Mouse (Mus musculus) heart, postnatal 0 days (tissue): Measurements from ENCODE around the gene Sppl3. TPM values are rescaled to one million over a fixed set of nuclear protein-coding genes. Genes with fewer than 3 reads are reported as not detected.
A peak's percentile ranks its signal among the peaks of the same experiment; 100 is the strongest.

ENCODE experiments used
- ATAC-seq: fragments of 200-750 bp; cut with Nextera tagmentation; 2 replicates; pipeline ENCODE4 v1.8.0; 2017; ENCODE audit warnings: low read depth, moderate number of reproducible peaks, moderate library complexity; ENCODE audit not compliant: insufficient read depth
- DNase-seq: peaks from one replicate; pipeline ENCODE4 v3.0.0-alpha.2; 2016; ENCODE audit warnings: low spot score
- H3K27ac ChIP-seq: fragments of 300-500 bp; sonication (generic); 2 replicates; pipeline ENCODE4 v1.5.1; 2014; ENCODE audit warnings: low read depth, mild to moderate bottlenecking
- H3K27me3 ChIP-seq: fragments of 300-500 bp; sonication (generic); 2 replicates; pipeline ENCODE4 v1.6.1; 2014; ENCODE audit warnings: low read length, mixed read lengths; ENCODE audit not compliant: control insufficient read depth, insufficient read depth
- H3K36me3 ChIP-seq: fragments of 300-500 bp; sonication (generic); replicated peaks from 2 replicates; pipeline ENCODE4 v1.6.1; 2014; ENCODE audit warnings: low read length, mixed read lengths; ENCODE audit not compliant: control insufficient read depth, insufficient read depth
- H3K4me1 ChIP-seq: fragments of 300-500 bp; sonication (generic); 2 replicates; pipeline ENCODE4 v1.6.1; 2014; ENCODE audit warnings: antibody characterized with exemption; ENCODE audit not compliant: control insufficient read depth, insufficient read depth
- H3K4me2 ChIP-seq: fragments of 300-500 bp; sonication (generic); 2 replicates; pipeline ENCODE4 v1.6.1; 2014; ENCODE audit warnings: low read depth, mild to moderate bottlenecking, low read length, moderate library complexity
- H3K4me3 ChIP-seq: fragments of 300-500 bp; sonication (generic); 2 replicates; pipeline ENCODE4 v1.5.1; 2014; ENCODE audit warnings: low read depth, low read length
- H3K9ac ChIP-seq: fragments of 300-500 bp; sonication (generic); replicated peaks from 2 replicates; pipeline ENCODE4 v1.6.1; 2014; ENCODE audit warnings: low read depth, low read length, mixed read lengths
- H3K9me3 ChIP-seq: fragments of 300-500 bp; sonication (generic); replicated peaks from 2 replicates; pipeline ENCODE4 v1.6.1; 2016; ENCODE audit warnings: low read length; ENCODE audit not compliant: control insufficient read depth
- CTCF ChIP-seq: IDR thresholded peaks from 2 replicates; pipeline ENCODE4 v1.5.1; 2016; ENCODE audit warnings: antibody characterized with exemption, control low read depth, low read depth
- EP300 ChIP-seq: IDR thresholded peaks from 2 replicates; pipeline ENCODE4 v1.6.1; 2016; ENCODE audit warnings: antibody characterized with exemption, low read depth
- WGBS: fragments of 180-500 bp; shearing (Covaris S2); extraction: QIAGEN DNeasy Blood & Tissue Kit; methylation state at CpG from one replicate; pipeline ENCODE4 v1.1.7; 2014; 5-methylcytosine and 5-hydroxymethylcytosine counted together
- polyA plus RNA-seq: library from polyadenylated mRNA; unstranded; fragments of >200 nt; fragmentation: Nextera tagmentation; extraction: Ambion mirVana; gene quantifications from 2 replicates; pipeline ENCODE4 v1.2.1, GENCODE M21; 2015
- total RNA-seq: library from RNA; depleted of rRNA; stranded (reverse); fragments of >200 nt; gene quantifications from 2 replicates; pipeline ENCODE4 v1.2.3, GENCODE M21; 2014; ENCODE audit warnings: low replicate concordance

Sppl3 gene
- total and polyA plus RNA-seq, 2 experiments from 2014 or later: 6.8 to 65.6 TPM

- peaks cover 36% of the 10 kb centered on the region for H3K36me3 ChIP-seq
- WGBS: 76% methylated on average over 6 of the region's 6 CpGs
- no peak for TF ChIP-seq CTCF
- TF ChIP-seq EP300: no peak
Measured at GRCm38 (mm10) chr5:115144471-115144870, 133.5 kb downstream of the Sppl3 start.

GRCm38 (mm10) chr5:115145253-115145968 lies 134.5 kb downstream of the Sppl3 start:
- WGBS: 76% methylated on average over 11 of the region's 11 CpGs
- TF ChIP-seq CTCF (no peak), EP300 (no peak)
- H3K9ac ChIP-seq: no peak overlapping the region
- DNase-seq (no peak), ATAC-seq (no peak)
- H3K4me2 ChIP-seq: no peak overlapping the region
- no peaks in the 10 kb centered on the region for H3K4me1 ChIP-seq
- H3K36me3 ChIP-seq: peaks cover 46% of the 10 kb centered on the region
- peak overlapping the region; percentile 58 for H3K27ac ChIP-seq
- no peaks in the 10 kb centered on the region for H3K27me3 ChIP-seq
- no peak overlapping the region for H3K4me3 ChIP-seq
- H3K9me3 ChIP-seq: no peaks in the 10 kb centered on the region

More at GRCm38 (mm10) chr5:115144471-115144870, 133.5 kb downstream of the Sppl3 start:
- Histone ChIP-seq H3K4me2 (no peak overlapping the region), H3K9ac (no peak overlapping the region), H3K4me1 (no peaks in the 10 kb centered on the region), H3K27ac (peak overlapping the region; percentile 16; the same call in 1 of the 2 replicates), H3K9me3 (no peaks in the 10 kb centered on the region), H3K4me3 (no peak overlapping the region), H3K27me3 (no peaks in the 10 kb centered on the region)
- no peak for DNase-seq
- no peak for ATAC-seq

- H3K4me3 ChIP-seq: no peak overlapping the region
- H3K27ac ChIP-seq: peak overlapping the region; percentile 58
- TF ChIP-seq EP300: no peak
- no peak for TF ChIP-seq CTCF
- ATAC-seq: no peak
- no peak overlapping the region for H3K9ac ChIP-seq
- DNase-seq: no peak
- no peaks in the 10 kb centered on the region for H3K27me3 ChIP-seq
- H3K4me2 ChIP-seq: no peak overlapping the region
- no peaks in the 10 kb centered on the region for H3K9me3 ChIP-seq
- peaks cover 53% of the 10 kb centered on the region for H3K36me3 ChIP-seq
- 74% methylated on average over 6 of the region's 6 CpGs for WGBS
- no peaks in the 10 kb centered on the region for H3K4me1 ChIP-seq
Measured at GRCm38 (mm10) chr5:115145976-115146746, 135.2 kb downstream of the Sppl3 start.

GRCm38 (mm10) chr5:115146747-115147130 lies 135.8 kb downstream of the Sppl3 start:
- no peaks in the 10 kb centered on the region for H3K4me1 ChIP-seq
- H3K27me3 ChIP-seq: no peaks in the 10 kb centered on the region
- no peak overlapping the region for H3K4me2 ChIP-seq
- no peak overlapping the region for H3K9ac ChIP-seq
- H3K36me3 ChIP-seq: peaks cover 54% of the 10 kb centered on the region
- ATAC-seq (no peak), DNase-seq (no peak)
- TF ChIP-seq EP300 (no peak), CTCF (no peak)
- no peaks in the 10 kb centered on the region for H3K9me3 ChIP-seq
- H3K27ac ChIP-seq: no peak overlapping the region
- H3K4me3 ChIP-seq: no peak overlapping the region

- 82% methylated on average over 3 of the region's 3 CpGs for WGBS
- Histone ChIP-seq H3K4me3 (no peak overlapping the region), H3K36me3 (peaks cover 54% of the 10 kb centered on the region)
Measured at GRCm38 (mm10) chr5:115147388-115147787, 136.5 kb downstream of the Sppl3 start.

More at GRCm38 (mm10) chr5:115147388-115147787, 136.5 kb downstream of the Sppl3 start:
- TF ChIP-seq EP300 (no peak), CTCF (no peak)
- Histone ChIP-seq H3K9ac (no peak overlapping the region), H3K4me2 (no peak overlapping the region), H3K27ac (no peak overlapping the region), H3K9me3 (no peaks in the 10 kb centered on the region), H3K4me1 (0 out of 2 replicates have a peak, but pooled peaks cover 2% of the 10 kb centered on the region), H3K27me3 (no peaks in the 10 kb centered on the region)
- DNase-seq: no peak
- no peak for ATAC-seq
